Mouse (Mus musculus): ENCODE measurements around the gene Tcf25. TPM values are rescaled to one million over a fixed set of nuclear protein-coding genes. Genes with fewer than 3 reads are reported as not detected.

The Tcf25 gene
- 247 TPM for total RNA-seq (2023)

DNA sequence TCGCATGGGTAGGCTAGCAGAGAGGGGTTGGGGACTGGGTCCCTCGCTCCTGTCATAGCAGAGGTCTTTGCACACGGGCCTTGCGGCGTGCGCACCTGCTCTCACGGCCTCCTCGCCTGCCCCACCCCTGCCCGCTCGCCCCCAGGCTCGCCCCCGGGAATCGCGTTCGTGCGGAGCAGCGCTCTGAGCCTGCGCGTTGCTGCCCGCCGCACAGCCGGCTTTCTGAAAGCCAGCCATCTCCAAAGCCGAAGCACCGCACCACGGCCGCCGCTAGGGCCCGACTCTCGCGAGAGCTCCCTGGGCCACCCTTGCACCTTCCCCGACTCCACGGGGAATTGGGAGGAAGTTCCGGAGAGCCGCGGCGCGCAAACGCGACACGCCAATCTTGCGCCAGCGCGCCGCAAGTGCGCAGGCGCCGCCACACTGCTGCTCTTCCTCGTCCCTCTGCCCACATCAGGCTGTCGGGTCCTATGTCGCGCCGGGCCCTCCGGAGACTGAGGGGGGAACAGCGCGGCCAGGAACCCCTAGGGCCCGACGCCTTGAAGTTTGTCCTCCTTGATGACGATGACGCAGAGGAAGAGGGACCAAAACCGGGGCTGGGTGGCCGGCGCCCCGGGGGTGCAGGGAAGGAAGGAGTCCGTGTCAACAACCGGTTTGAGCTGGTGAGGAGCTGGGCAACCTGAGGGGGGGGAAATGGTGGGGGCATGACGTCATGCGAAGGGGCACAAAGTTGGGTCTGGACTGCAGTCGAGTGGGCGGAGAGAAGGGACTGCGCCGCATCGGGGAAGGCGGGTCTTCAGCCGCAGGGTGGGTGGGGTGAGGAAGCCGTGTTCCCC, at the start of gene Tcf25:
TSS of gene Tcf25 (plus strand) at position 351 of the 836 bp plus-strand sequence.

DNA sequence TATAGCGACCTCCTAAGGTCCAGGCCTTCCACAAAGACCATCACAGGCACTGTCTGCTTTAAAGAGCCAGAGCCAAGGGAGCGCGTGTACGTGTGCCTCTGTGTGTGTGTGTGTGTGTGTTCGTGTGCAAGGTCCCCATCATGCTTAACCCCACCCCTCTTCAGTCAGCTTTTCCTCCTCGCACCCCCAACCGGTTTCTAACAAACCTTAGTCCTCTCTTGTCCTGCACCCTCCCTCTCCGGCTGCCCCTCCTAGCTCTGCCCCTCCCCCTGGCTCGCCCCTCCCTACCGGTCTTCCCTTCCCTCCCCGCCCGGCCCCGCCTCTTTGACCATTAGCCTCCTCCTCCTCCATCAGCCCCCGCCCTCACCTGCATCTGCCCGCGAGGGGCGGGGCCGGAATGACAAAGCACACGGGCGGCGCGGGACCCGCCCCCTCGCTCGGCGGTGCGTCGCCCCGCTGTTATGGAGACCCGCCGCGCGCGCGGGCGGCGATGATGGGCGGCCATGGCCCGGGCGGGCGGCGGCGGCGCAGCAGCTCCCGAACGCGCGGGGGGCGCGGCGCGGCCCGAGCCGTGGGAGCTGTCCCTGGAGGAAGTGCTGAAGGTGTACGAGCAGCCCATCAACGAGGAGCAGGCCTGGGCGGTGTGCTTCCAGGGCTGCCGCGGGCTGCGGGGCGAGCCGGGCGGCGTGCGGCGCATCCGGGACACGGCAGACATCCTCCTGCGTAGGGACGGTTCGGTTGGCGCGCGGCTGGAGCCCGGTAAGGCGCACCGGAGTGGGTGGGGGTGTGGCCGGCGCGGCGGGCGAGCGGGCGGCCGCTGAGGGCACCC, 41.1 kb upstream of the Tcf25 start, which contains the start of gene Spire2:
TSS of gene Spire2 (plus strand) at position 452 of the 829 bp plus-strand sequence.

DNA sequence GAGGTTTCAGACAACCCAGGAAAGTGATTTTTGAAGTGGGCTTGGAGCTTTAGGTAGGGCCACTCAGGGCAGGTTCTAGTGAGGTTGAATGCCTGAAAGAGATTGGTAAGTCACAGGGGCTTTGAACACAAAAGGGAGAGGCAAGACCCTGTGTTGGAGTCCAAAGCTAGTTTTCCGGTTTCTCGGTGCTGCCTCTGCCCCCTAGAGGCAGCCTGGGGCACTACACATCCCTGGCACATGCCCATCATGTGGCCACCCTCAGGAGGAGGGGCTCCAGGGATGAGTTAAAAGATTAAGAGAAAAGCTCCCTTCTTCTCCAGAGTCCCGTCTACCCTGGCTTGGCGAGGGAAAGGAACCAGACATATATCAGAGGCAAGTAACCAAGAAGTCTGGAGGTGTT, 33.2 kb downstream of the Tcf25 start, which contains the start of gene Mc1r:
TSS of gene Mc1r (plus strand) at position 322 of the 400 bp plus-strand sequence.

DNA sequence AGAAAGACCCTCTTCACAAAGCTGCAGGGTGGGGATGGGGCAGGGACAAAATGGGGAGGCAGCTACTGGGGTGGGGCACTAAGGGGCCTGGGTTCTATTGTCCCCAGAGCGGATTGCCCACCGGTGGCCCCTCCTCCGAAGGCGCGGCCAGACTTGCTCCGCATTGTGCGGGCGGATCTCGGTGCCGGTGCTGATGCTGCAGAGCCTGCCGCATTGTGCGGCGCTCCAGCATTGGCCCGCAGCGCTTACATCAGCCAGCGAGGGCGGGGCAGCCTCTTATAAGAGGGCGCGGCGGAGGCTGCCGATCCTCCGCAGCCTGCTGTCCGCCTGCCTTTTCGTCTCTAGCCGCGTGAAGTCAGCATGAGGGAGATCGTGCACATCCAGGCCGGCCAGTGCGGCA, 37.7 kb downstream of the Tcf25 start, which contains the start of gene Tubb3:
TSS of gene Tubb3 (plus strand) at position 179 of the 400 bp plus-strand sequence.

DNA sequence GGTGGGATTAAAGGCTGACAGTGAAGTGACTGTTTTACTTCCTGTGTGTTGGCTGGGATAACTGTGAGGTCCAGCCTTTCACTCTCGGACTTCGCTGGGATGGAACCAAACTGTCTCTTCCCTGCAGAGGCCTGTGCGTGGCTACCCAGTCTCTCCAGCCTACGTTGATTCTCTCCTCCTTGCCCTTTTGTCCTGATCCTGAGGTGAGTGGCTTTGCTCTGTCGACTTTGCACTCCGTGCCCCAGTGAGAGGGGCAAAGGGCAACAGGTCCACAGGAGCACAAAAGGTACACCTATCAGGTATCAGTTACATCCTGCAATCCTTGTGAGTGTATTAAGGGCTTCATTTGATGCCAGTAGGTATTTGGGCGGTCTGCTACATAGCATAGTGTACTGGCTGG, 49.9 kb downstream of the Tcf25 start, which contains the start of gene Def8:
TSS of gene Def8 (plus strand) at position 87 of the 400 bp plus-strand sequence.

Other genes starting within 250 kb of the Tcf25 start
- gene Sult5a1, start 215.4 kb upstream of the Tcf25 start, total RNA-seq (2023): not detected
- not detected for gene Dpep1, start 187.5 kb upstream of the Tcf25 start, total RNA-seq (2023)
- 84.7 TPM for gene Chmp1a, start 161.0 kb upstream of the Tcf25 start, total RNA-seq (2023)
- gene Spata33, start 160.9 kb upstream of the Tcf25 start, total RNA-seq (2023): not detected
- 36.5 TPM for gene Cdk10, start 148.9 kb upstream of the Tcf25 start, total RNA-seq (2023)
- 11.0 TPM for gene Spata2l, start 137.5 kb upstream of the Tcf25 start, total RNA-seq (2023)
- 25.1 TPM for gene Zfp276, start 119.6 kb upstream of the Tcf25 start, total RNA-seq (2023)
- gene Vps9d1, start 119.4 kb upstream of the Tcf25 start, total RNA-seq (2023): 28.8 TPM
- gene Fanca, start 55.2 kb upstream of the Tcf25 start, total RNA-seq (2023): 10.6 TPM
- not detected for gene Spire2, start 41.0 kb upstream of the Tcf25 start, total RNA-seq (2023)
- not detected for gene Mc1r, start 33.4 kb downstream of the Tcf25 start, total RNA-seq (2023)
- 0.41 TPM for gene Tubb3, start 37.7 kb downstream of the Tcf25 start, total RNA-seq (2023)
- 13.2 TPM for gene Def8, start 49.8 kb downstream of the Tcf25 start, total RNA-seq (2023)
- 46.9 TPM for gene Afg3l1, start 104.2 kb downstream of the Tcf25 start, total RNA-seq (2023)
- gene Dbndd1, start 141.7 kb downstream of the Tcf25 start, total RNA-seq (2023): not detected
- gene Gas8, start 145.1 kb downstream of the Tcf25 start, total RNA-seq (2023): 3.1 TPM